Mouse (Mus musculus) B cell, adult 2 months (primary cell): Measurements from ENCODE around the gene Ryr1.
A peak's percentile ranks its signal among the peaks of the same experiment; 100 is the strongest.

Experiments
- DNase-seq, 2 experiments: peaks; one replicate each; pipeline ENCODE4 v3.0.0; 2022

The Ryr1 gene

DNA sequence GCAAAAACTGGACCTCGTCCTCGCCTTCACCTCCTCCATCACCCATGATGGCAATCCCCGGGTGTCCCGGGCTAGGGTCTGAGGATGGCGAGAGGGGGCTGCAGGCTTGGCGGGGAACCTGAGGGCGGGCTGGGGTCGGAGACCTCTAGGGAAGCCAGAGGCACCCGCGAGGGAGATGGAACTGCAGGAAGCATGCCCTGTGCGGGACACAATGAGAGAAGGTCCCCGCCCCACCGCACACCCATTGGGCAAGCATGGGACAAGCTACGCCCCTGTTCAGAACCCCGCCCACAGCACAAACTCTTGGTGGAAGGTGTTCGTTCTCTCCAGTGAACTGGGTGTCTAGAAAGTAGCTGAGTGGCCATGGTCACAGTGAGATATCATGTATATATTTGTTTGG is at the start of gene Ryr1:
Gene Ryr1, minus strand, starts transcription at position 210 of the 400 bp plus-strand sequence.
- peak; percentile 51 to 55 for DNase-seq

DNA sequence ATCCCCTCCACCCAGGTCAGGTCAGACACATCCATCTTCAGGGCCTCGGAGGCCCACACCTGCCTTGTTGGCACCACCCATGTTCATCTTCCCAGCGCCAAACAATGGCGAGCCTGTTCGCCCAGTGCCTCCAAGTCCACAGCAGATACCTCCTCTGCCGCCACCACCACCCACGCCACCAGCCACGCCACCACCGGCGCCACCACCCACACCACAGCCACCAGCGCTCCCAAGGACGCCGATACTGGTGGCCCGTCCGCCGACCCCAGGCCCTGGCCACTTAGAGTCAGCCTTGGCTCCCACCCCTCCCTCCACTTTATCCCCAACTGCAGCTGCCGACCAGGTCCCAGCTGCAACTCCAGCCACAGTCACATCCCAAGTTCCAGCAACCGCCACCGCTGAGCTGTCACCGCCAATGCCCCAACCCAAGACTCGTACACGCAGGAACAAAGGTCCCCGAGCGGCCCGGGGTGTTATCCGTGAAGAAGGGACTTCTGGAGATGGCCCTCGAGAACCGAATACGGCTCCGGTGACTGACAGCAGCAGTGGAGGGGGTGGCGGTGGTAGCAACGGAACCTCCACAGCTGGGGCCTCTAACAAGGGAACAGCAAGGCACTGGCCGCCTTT is 47.5 kb upstream of the Ryr1 start:
- DNase-seq = peak; percentile 15 to 21

- DNase-seq = peak; percentile 42 to 43
Measured at GRCm38 (mm10) chr7:29171562-29172097, 46.7 kb upstream of the Ryr1 start.

- DNase-seq = peak; percentile 66 to 72
Measured at GRCm38 (mm10) chr7:29170755-29171561, 46.0 kb upstream of the Ryr1 start.

- DNase-seq = peak; percentile 61 to 62
Measured at GRCm38 (mm10) chr7:29170066-29170754, 45.2 kb upstream of the Ryr1 start, which contains the start of the genes Ggn and Spred3. Gene Ggn (plus strand): TSS chr7:29170210. Gene Spred3 (minus strand): TSS chr7:29170411.

DNA sequence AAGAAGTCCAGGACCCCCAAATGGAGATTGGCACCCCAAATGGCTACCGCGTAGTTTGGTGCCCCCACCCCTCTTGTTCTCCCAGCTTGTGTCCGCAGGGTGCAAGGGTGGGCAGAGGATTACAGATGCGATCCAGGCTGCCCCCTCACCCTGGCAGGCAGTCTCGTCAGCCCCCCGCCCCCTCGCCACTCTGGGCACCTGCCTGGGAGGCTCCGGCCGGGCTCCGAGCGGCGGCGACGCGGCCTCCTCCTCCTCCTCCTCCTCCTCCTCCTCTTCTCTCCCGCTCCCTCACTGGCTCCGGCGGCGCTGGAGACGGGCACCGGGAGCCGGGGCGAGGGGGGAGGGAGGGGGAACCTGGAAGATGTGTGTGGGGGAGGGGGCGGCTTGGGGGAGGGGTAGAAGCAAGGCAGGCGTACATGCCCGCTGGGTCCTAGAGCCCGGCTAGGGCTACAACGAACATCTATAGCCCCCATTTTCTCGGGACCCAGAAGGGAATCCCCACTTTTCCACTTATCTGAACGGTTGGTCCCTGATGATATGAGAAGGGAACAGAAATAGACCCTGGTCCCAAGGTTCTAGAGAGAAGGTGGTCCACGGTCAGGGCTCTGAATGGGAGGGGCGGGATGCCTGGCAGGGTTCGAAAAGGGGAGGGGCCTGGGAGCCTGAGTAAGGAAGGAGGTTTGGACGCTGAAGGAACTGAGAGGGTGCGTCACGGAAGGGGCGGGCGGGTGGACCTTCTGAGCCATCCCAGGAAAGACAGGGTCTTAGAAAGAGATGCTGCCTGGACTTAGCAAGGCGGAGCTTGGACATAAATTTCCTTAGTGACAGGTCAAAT is 44.5 kb upstream of the Ryr1 start:
- DNase-seq = peak in 1 of 2 experiments; percentile 28

DNA sequence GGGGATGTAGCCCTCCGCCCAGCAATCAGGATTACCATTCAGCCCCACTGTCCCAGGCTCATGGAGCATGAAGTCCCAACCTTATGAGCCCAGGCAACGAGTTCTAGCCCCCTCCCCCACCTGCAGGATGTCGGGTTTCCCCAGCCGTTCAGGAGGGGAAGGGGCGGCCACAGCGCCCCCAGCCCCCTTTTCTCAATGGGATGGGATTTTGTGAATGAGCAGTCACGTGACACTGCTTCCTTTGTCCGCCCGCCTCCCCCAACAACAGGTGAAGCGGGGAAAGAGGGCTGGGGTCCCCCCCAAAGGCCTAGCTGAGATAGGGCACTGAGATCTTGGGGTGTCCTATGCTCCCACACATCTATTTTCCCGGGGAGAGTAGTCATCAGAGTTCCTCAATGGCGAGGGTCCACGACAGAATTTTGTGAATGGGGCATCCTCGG is 43.8 kb upstream of the Ryr1 start:
- DNase-seq = no peak

- no peak for DNase-seq
Measured at GRCm38 (mm10) chr7:29168121-29168695, 43.2 kb upstream of the Ryr1 start.

GRCm38 (mm10) chr7:29167656-29168055 is 42.7 kb upstream of the Ryr1 start:
- no peak for DNase-seq

DNA sequence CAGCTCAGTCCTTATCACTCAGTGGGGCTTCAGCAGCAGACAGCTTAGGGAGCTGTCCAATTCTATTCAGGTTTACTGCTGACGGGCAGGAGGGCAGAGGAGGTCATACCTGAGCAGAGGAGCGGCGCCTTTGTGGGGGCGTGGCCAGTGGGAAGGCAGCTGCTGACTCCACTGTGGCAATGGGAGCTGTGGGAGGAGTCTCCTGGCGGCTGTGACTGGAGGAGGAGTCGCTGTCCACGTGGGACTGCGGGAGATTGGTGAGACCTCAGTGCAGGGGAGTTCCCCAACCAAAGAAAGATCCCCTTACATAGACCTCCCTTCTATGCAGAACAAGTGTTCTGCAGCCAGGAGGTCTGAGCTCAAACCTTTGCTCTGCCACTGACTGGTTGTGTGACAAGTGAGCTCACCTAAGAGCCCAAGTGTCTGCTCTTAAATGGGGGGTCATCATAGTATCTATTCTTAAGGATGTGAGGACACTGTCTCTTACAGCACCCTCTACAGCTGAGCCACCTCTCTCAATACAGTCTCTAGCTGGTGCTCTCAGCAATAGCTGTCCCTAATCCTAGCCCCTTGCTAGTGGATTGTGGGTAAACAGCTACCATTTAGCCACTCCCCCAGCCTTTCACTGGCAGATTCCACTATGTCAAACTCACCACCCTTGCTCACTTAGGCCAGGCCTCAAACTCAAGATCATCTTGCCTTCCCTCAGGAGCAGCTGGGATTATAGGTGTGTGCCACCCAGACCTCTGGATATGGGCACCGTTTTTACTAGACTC is 38.0 kb upstream of the Ryr1 start:
- DNase-seq = peak; percentile 55 to 56

DNA sequence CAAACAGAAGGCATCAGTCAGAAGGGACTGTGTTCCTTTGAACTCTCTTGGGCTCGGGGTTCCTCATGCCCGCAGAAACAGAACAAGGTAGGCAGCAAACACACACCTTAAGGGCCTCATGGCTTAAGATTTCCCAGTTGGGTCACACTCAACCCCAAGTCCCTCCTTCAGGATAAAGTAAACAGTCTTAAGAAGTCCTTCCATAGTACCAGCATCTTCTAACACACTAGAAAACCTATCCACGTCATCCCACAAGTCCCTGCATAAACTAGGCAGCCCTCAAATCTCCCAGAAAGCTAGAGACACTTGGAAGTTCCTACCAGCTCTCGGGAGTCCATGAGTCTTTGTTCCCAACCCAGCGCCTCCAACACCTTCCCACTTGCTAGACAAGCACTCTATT is 37.3 kb upstream of the Ryr1 start:
- DNase-seq = no peak

- no peak for DNase-seq
Measured at GRCm38 (mm10) chr7:29158264-29158663, 33.3 kb upstream of the Ryr1 start.

DNA sequence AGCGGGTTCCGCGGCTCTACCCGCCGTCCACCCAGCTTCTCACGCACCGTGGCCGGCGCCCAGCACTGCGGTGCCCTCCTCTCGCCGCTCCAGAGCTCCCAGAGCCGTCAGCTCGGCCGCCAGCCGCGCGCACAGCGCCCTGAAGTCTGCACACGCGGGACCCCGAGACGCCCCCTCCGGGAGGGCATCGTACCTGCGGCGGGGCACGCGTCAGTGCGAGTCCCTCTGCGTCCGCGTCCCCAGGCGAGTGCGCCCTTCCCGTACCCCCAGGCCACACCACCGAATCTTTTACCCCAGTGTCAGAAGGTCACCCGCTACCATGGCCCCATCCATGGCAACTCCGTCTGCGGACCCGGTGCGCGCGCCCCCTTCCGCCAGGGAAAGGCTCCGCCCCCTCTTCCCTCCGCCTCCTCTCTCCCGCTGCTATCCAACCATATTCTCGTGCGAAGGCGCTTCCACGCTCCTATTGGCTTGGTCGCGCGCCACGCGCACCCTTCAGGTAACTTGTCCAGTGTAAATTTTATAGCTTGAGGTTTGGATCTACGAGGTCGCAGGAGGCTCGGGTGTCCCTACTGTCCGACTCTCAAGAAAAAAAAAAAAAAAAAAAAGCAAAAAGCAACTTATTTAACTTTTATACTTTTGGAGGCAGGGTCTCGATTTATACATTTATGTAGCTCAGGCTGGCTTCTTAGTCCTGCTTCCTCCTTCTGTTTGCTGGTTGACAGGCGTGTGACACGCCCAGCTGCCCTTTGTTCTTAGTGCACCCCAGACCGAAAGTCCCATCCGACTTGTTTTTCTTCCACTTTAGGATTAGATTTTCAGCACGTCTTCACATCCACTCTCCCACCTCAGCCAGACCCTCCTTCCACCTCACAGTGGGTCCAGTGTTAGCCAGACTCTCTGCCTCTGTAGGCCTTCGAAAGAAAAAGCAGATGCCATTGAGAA is 31.1 kb upstream of the Ryr1 start, which contains the start of gene Fam98c:
Gene Fam98c, minus strand, starts transcription at position 397 of the 945 bp plus-strand sequence.
- DNase-seq = peak; percentile 70 to 72

DNA sequence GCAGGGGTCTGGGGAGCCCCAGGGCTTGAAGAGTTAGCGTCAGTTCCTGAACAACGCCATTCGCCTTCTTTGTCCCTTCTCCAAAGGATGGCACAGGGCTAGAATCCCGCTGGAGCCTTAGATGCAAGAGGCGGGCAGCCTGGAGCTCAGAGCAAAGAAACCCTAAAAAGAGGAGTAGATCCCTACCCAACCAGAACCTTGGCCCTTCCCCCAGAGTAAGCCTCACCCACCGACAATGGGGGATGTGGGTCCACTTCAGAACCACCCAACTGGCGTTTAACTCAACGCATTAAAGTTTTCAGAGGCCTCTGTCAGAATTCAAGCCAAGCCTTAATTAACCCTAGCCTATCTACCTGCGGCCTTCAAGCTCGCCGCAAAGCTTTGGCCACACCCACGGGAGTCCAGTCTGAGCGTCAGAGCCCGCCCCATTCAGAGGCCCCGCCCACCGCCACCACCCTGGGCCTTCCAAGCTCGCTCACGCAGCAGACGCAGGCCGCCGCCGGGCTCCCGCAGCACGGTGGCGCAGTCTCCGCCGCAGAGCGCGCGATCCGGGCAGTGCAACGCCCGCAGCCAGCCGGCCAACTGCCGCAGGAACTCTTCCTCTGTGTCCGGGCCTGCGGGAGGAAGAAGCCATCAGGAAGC is 30.3 kb upstream of the Ryr1 start:
- DNase-seq = peak; percentile 91

DNA sequence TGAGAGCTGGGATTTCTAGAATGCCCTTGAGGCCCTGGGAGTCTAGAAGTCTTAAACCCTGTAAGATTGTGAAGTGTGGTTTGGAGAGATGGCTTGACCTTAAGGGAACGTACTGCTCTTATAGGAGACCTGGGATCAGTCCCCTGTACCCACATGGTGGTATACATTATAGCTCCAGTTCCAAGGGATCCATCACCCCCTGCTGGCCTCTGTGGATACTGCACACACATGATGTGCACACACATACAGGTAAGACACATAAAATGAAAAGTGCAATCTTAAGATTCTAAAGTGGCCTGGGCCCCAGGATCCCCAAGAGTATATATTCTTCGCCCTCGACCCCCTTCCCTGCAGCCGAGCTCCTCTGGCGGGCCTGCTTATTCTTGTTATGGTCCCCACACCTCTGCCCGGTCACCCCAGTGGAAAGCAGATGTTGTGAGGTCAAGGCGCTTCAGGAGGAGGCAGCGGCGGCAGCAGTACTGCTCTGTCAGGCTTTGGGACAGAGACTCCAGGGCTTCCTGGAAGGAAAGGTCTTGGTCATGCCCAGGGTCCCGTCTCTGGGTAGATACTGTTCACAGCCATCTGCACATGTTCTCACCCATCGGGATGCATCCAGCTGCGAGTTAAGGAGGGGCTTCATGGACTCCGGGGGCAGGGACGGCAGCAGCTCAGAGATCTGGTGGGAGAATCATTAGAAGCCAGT is 29.2 kb upstream of the Ryr1 start:
- peak; percentile 49 to 52 for DNase-seq

GRCm38 (mm10) chr7:29151486-29151885 is 26.5 kb upstream of the Ryr1 start:
- no peak for DNase-seq

DNA sequence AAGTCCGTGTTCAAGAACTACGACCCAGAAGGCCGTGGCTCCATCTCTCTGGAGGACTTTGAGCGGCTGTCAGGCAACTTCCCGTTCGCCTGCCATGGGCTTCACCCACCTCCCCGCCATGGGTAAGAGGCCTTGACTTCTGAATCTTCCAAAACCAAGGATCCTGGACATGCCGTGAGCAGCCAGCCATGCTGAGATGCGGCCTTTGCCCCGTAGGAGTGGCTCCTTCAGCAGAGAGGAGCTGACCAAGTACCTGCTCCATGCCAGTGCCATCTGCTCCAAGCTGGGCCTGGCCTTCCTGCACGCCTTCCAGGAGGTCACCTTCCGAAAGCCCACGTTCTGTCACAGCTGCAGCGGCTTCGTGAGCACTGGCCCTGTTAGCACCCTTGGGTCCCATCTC is 23.8 kb upstream of the Ryr1 start:
- DNase-seq = no peak

GRCm38 (mm10) chr7:29146625-29147367 is 21.8 kb upstream of the Ryr1 start:
- no peak for DNase-seq
